Mouse (Mus musculus): ENCODE data around the gene Olfr1036. TPM values are rescaled to one million over a fixed set of nuclear protein-coding genes. Genes with fewer than 3 reads are reported as not detected.
"Not testable (repeated sequence)": the region's sequence is repeated elsewhere in the genome, so short reads cannot be mapped to it uniquely, and the experiment has no call there.

Gene Olfr1036
- total RNA-seq (2021) = not detected
- long read RNA-seq, experiment 1 = 0 reads
- long read RNA-seq, experiment 2 = 0 reads

DNA sequence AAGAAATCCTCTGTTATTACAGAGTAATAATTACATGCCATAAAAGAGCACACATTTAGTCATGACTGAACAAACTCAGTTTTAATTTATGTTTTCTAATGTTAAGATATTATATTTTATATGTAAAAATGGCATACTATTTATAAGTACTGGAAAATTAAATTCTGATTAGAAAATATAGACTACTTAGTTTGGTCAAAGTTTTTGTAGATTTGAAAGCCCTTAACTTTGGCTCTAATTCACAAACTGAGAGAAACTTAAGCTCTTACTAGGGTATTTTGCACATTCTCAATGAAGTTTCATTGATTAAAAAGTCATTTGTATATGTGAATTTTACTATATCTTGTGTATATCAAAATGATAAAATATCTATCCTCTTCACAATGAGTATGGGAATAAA, at the start of gene Olfr1036:
Gene Olfr1036 (plus strand): TSS at position 301 of the 400 bp plus-strand sequence.
- intact Hi-C loops (cut with DNase I); DNase-seq: not testable (repeated sequence)

DNA sequence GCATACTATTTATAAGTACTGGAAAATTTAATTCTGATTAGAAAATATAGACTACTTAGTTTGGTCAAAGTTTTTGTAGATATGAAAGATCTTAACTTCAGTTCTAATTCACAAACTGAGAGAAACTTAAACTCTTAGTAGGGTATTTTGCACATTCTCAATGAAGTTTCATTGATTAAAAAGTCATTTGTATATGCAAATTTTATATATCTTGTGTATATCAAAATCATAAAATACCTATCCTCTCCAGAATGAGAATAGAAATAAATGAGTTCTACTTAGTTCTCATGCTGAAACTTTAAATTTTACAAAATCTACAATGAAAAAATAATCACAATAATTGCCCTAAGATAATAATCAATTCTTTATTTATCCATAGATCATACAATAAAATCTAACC, 28.2 kb upstream of the Olfr1036 start, which contains the start of gene Olfr1034:
Gene Olfr1034 (plus strand): TSS at position 301 of the 400 bp plus-strand sequence.
- DNase-seq = no peak

DNA sequence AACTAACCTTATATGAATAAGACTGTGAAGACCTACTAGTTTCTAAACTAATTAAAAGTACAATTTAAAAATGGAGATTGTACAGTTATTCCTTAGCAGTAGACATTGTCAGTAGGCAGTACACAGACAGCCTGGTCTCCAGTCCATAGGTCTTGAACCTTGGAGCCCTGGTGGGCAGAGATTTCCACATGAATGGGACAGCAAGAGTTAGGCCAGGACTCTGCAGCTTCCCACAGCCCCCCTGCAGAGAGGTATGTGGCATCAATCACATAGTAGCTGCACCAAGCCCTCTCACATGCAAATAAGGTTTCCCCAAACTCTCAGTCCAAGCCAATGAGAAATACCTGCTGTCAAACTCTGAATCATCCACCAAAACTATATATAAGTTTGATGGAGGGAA, 23.0 kb upstream of the Olfr1036 start:
- intact Hi-C loops (cut with DNase I); DNase-seq: not testable (repeated sequence)

More for the DNA sequence above, 28.2 kb upstream of the Olfr1036 start, which contains the start of gene Olfr1034:
- intact Hi-C loops (cut with DNase I) = no loop called here

DNA sequence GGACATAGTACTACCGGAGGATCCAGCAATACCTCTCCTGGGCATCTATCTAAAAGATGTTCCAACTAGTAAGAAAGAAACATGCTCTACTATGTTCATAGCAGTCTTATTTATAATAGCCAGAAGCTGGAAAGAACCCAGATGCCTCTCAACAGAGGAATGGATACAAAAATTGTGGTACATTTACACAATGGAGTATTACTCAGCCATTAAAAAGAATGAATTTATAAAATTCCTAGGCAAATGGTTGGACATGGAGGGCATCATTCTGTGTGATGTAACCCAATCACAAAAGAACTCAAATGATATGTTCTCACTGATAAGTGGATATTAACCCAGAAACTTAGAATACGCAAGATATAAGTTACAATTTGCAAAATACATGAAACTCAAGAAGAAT, 10.0 kb upstream of the Olfr1036 start:
- DNase-seq; intact Hi-C loops (cut with DNase I): not testable (repeated sequence)

DNA sequence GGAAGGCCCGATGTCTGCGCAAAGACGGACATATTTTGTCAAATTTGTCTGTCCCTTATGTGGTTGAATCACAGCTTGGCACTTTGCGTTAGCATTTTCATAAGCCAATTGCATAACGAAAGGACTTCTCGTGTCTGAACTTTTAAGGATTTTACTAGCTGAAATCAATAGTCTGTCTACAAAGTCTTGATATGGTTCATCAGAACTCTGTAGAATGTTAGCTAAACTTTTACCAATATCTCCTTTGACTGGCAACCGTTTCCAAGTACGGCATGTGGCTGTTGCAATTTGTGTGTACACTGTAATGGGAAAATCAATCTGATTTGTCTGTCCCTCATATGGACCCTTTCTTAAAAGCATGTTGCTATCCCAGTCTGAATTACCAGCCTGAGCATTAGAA, 3.6 kb upstream of the Olfr1036 start:
- no peak for DNase-seq

DNA sequence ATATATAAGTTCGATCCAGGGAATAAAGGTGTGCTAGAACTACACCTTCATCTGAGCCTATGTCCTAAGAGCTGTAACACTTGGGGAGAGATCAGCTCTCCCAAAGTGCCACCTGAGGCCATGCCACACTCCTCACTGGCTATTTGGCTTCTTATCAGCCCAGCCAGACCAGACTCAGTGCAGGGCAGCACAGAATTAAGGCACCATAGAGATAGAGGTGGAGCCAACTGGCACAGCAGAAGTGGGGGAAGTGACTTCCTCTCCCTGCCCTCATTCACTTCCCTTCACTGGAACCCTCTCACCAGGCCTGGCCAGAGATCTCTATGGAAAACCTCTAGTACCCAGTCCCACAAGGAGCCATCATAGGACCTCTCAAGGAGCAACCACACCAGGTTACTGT, 6.7 kb downstream of the Olfr1036 start:
- intact Hi-C loops (cut with DNase I); DNase-seq: not testable (repeated sequence)

More for the DNA sequence above, 3.6 kb upstream of the Olfr1036 start:
- intact Hi-C loops (cut with DNase I) = no loop called here

DNA sequence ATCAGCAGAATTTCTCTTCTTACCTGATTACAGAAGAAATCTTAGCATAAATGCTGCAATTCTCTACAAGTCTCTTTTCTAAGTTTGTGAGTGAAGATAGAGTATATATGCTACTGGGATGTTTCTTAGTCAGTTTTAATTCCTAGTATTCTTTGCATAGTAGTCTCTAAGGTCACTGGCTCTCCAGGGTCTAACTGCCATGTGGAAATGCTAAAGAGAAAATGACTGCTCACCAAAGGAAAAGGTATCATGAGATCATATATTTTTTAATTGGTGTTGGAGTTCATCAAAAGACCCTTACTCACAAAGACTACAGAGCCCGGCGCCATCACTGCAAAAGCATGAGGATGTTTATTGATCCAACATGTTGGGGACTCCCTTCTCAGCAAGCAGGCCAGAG, 13.5 kb downstream of the Olfr1036 start, which contains the start of gene Olfr1037:
Gene Olfr1037 (minus strand): TSS at position 101 of the 400 bp plus-strand sequence.
- intact Hi-C loops (cut with DNase I) = no loop called here
- no peak for DNase-seq

Other genes starting within 250 kb of the Olfr1036 start
- not detected for gene Olfr1019, start 228.5 kb upstream of the Olfr1036 start, total RNA-seq (2021)
- gene Olfr1020, start 227.0 kb upstream of the Olfr1036 start, total RNA-seq (2021) = not detected
- gene Olfr1022, start 205.4 kb upstream of the Olfr1036 start, total RNA-seq (2021) = not detected
- not detected for gene Olfr1023, start 188.4 kb upstream of the Olfr1036 start, total RNA-seq (2021)
- gene Olfr1024, start 168.9 kb upstream of the Olfr1036 start, total RNA-seq (2021) = not detected
- not detected for gene Olfr1025-ps1, start 158.8 kb upstream of the Olfr1036 start, total RNA-seq (2021)
- gene Olfr1026, start 152.4 kb upstream of the Olfr1036 start, total RNA-seq (2021) = not detected
- not detected for gene Olfr1028, start 123.6 kb upstream of the Olfr1036 start, total RNA-seq (2021)
- not detected for gene Olfr1029, start 100.1 kb upstream of the Olfr1036 start, total RNA-seq (2021)
- not detected for gene Olfr1030, start 94.7 kb upstream of the Olfr1036 start, total RNA-seq (2021)
- not detected for gene Olfr1031, start 83.7 kb upstream of the Olfr1036 start, total RNA-seq (2021)
- not detected for gene Olfr1032, start 68.5 kb upstream of the Olfr1036 start, total RNA-seq (2021)
- 1 to 10 TPM; 3.4 to 7.1 TPM for gene Olfr1033, start 53.4 kb upstream of the Olfr1036 start, total RNA-seq (2021)
- under 1 TPM; 0.10 to 0.29 TPM for gene Olfr1034, start 28.1 kb upstream of the Olfr1036 start, total RNA-seq (2021)
- gene Olfr1037, start 13.4 kb downstream of the Olfr1036 start, total RNA-seq (2021) = not detected
- not detected for gene Olfr1039, start 61.9 kb downstream of the Olfr1036 start, total RNA-seq (2021)
- not detected for gene Olfr1040, start 72.7 kb downstream of the Olfr1036 start, total RNA-seq (2021)
- not detected for gene Olfr1042, start 87.8 kb downstream of the Olfr1036 start, total RNA-seq (2021)
- gene Olfr1043, start 93.5 kb downstream of the Olfr1036 start, total RNA-seq (2021) = not detected
- not detected for gene Olfr1044, start 103.8 kb downstream of the Olfr1036 start, total RNA-seq (2021)
- gene Olfr52, start 111.7 kb downstream of the Olfr1036 start, total RNA-seq (2021) = not detected
- not detected for gene Olfr1045, start 129.0 kb downstream of the Olfr1036 start, total RNA-seq (2021)
- gene Olfr1046, start 145.3 kb downstream of the Olfr1036 start, total RNA-seq (2021) = not detected
- gene Olfr1047, start 157.4 kb downstream of the Olfr1036 start, total RNA-seq (2021) = not detected
- gene Olfr1048, start 166.3 kb downstream of the Olfr1036 start, total RNA-seq (2021) = not detected
- not detected for gene Olfr1049, start 184.3 kb downstream of the Olfr1036 start, total RNA-seq (2021)
- gene Olfr1051, start 205.1 kb downstream of the Olfr1036 start, total RNA-seq (2021) = not detected
- not detected for gene Olfr1052, start 218.5 kb downstream of the Olfr1036 start, total RNA-seq (2021)
- not detected for gene Olfr1053, start 241.3 kb downstream of the Olfr1036 start, total RNA-seq (2021)

All from heart, postnatal 14 days (tissue).